Mouse (Mus musculus) brain, embryonic 14.5 days (tissue): ENCODE measurements around the gene Lrrc32. TPM values are rescaled to one million over a fixed set of nuclear protein-coding genes. Genes with fewer than 3 reads are reported as not detected.

ENCODE experiments used
- DNase-seq: peaks from one replicate; pipeline ENCODE4 v3.0.0-alpha.2; 2011; ENCODE audit warnings: low read depth
- CTCF ChIP-seq: fragments of 200-500 bp; IDR thresholded peaks from 2 replicates; pipeline ENCODE4 v1.5.1; 2012; ENCODE audit warnings: inconsistent platforms, mild to moderate bottlenecking, moderate library complexity, borderline replicate concordance; ENCODE audit not compliant: insufficient read depth, insufficient read length; ENCODE audit errors: extremely low read depth
- POLR2A ChIP-seq: fragments of 200-500 bp; IDR thresholded peaks from 2 replicates; pipeline ENCODE4 v1.6.1; 2012; ENCODE audit warnings: mild to moderate bottlenecking, inconsistent platforms, borderline replicate concordance; ENCODE audit not compliant: poor library complexity, insufficient read depth, insufficient read length, severe bottlenecking; ENCODE audit errors: extremely low read depth
- polyA plus RNA-seq: library from polyadenylated mRNA; depleted of rRNA; stranded (reverse); fragments of >200 nt; gene quantifications from 2 replicates; pipeline ENCODE4 v1.2.3, GENCODE M21; 2012; rRNA removed

Lrrc32 gene
- 3.8 and 6.7 TPM in 2 replicates for polyA plus RNA-seq

GRCm38 (mm10) chr7:98489131-98489530 is at the start of gene Lrrc32:
Lrrc32 (plus strand) TSS chr7:98489283.
- peak; percentile 25 for DNase-seq
- TF ChIP-seq POLR2A, result no peak
- no peak for TF ChIP-seq CTCF

GRCm38 (mm10) chr7:98439956-98440466 is 49.1 kb upstream of the Lrrc32 start, which contains the start of gene Gucy2d:
Gucy2d (plus strand) TSS chr7:98440416.
- no peak for DNase-seq
- TF ChIP-seq CTCF, result no peak
- no peak for TF ChIP-seq POLR2A

- TF ChIP-seq POLR2A, result no peak
- no peak for TF ChIP-seq CTCF
These were observed 42.2 kb upstream of the Lrrc32 start for GRCm38 (mm10) chr7:98446873-98447272.

DNA sequence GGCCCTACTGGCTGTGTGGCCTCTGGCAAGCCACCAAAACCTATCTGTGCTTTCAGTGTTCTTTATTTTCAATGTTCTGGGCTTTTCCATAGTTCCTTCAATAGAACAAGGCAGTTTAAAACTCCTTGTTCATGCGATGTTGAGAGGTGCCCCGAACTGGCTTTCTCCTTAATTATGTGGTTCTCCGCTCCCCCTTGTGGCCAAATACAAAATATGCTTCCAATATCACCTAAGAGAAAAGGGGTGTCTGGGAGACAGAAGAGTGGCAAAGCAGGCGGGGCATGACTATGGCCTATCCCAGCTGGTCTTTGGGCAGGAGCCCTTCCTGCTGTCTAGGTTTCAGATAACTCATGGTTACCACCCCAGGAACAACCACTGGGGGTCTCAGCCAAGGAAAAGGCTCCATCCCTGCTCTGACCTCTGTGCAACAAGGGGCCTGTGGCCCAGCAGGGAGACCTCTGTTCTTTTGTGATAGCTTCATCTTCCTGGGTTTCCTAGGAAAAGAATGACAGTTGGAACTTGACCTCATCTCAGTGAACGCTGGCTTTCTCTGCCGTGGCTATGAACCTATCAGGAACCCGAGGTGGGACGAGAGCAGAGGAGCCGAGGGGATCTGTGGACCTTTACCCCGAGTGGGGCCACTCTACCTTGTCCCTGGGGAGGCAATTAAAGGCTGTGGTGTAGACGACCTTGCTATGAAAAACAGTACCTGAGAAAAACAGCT is 41.3 kb upstream of the Lrrc32 start:
- peak; percentile 57; the same call in 1 of the 2 replicates for TF ChIP-seq CTCF
- no peak for TF ChIP-seq POLR2A
- DNase-seq, result peak; percentile 77

More at GRCm38 (mm10) chr7:98446873-98447272, 42.2 kb upstream of the Lrrc32 start:
- DNase-seq, result no peak

GRCm38 (mm10) chr7:98448309-98448630 is 40.8 kb upstream of the Lrrc32 start:
- DNase-seq, result no peak
- TF ChIP-seq POLR2A (no peak), CTCF (no peak)

DNA sequence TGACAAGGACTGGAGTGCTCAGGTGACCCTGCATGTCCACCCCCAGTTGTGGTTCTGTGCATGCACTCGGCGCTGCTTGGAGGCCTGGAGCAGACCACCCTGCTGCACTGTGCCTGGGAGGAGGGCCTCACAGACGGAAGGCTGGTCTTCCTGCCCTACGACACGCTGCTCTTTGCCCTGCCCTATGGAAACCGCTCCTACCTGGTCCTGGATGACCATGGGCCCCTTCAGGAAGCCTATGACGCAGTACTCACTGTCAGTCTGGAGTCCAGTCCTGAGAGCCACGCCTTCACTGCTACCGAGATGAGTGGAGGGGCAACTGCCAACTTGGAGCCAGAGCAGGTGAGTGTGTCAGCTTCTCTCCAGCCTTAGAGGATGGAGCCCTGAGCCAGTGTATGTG is 39.4 kb upstream of the Lrrc32 start:
- DNase-seq, result no peak
- no peak for TF ChIP-seq POLR2A
- TF ChIP-seq CTCF, result no peak

GRCm38 (mm10) chr7:98454397-98455120 is 34.5 kb upstream of the Lrrc32 start:
- no peak for DNase-seq
- TF ChIP-seq CTCF (no peak), POLR2A (no peak)

DNA sequence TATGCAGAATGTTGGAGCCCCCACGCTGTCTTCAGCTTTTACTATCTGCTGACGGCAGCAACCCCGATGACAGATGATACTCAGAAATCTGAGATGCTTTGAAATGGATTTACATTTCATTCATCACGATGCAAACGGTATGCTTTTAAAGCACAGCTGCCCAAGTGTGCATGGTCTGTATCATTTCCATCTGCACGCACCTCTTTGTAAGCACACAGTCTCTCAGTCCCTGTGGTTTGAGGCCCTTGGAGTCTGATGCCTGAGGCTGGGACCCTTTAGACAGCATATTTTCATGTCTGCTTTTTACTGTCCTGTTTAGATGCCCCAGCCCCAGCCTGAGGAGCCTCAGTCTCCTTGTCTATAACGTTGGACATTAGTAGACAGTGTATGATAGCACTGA is 28.8 kb upstream of the Lrrc32 start:
- peak; percentile 19 for DNase-seq
- no peak for TF ChIP-seq POLR2A
- TF ChIP-seq CTCF, result no peak

- TF ChIP-seq POLR2A (no peak), CTCF (no peak)
- no peak for DNase-seq
These were observed 20.0 kb upstream of the Lrrc32 start for GRCm38 (mm10) chr7:98469089-98469488.

GRCm38 (mm10) chr7:98472529-98472928 is 16.6 kb upstream of the Lrrc32 start:
- DNase-seq, result no peak
- TF ChIP-seq CTCF (no peak), POLR2A (no peak)

GRCm38 (mm10) chr7:98474558-98474957 is 14.5 kb upstream of the Lrrc32 start:
- no peak for TF ChIP-seq POLR2A
- TF ChIP-seq CTCF, result no peak
- no peak for DNase-seq

GRCm38 (mm10) chr7:98477153-98477552 is 11.9 kb upstream of the Lrrc32 start:
- no peak for TF ChIP-seq POLR2A
- no peak for TF ChIP-seq CTCF
- DNase-seq, result no peak

GRCm38 (mm10) chr7:98480481-98480880 is 8.6 kb upstream of the Lrrc32 start:
- DNase-seq, result no peak

More at GRCm38 (mm10) chr7:98480481-98480880, 8.6 kb upstream of the Lrrc32 start:
- no peak for TF ChIP-seq CTCF
- TF ChIP-seq POLR2A, result no peak
